Mouse (Mus musculus): ENCODE measurements around the gene Ywhag.

DNA sequence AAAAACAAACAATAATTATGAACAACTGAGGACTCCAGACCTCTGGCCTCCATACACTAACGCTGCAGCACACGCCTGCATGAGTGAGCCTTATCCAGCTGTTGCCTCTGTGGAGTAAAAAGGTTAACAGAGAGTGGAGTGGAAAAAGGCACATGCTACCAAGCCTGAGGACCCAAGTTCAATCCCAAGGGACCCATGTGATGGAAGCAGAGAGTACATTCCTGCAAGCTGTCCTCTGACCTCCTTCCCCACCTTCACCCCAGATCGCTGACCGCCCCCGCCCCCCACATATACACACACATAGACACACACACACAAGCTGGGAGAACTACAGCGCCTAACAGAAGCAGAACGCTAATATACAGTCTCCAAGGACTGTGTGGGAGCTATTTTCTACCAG, 10.5 kb downstream of the Ywhag start:
- TF ChIP-seq CTCF (IDR thresholded peaks at IDR 0.05; ENCODE audit: borderline replicate concordance, extremely low read depth, insufficient read depth, insufficient read length) (no peak), POLR2A (IDR thresholded peaks at IDR 0.05; ENCODE audit: borderline replicate concordance, extremely low read depth, insufficient read depth, insufficient read length, poor library complexity, severe bottlenecking) (no peak)

All from brain, embryonic 14.5 days (tissue).